Mouse (Mus musculus) kidney, adult 10 weeks (tissue): ENCODE results near the gene Gpatch2l. TPM values are rescaled to one million over a fixed set of nuclear protein-coding genes. Genes with fewer than 3 reads are reported as not detected.

Experiments
- polyA plus RNA-seq: library from polyadenylated mRNA; stranded (reverse); fragments of 350-450 nt; fragmentation: Illumina TruSeq; extraction: RNeasy Lipid Tissue Mini Kit (QIAGEN cat#74804); gene quantifications from one replicate; pipeline ENCODE4 v1.2.3, GENCODE M21; 2014; ENCODE audit warnings: low read depth, low replicate concordance

Gene Gpatch2l
- polyA plus RNA-seq: 11.7 TPM

GRCm38 (mm10) chr12:86241604-86242536 is at the start of gene Gpatch2l:
Gene Gpatch2l (plus strand): TSS chr12:86241858.

Other genes with a start within 250 kb of the Gpatch2l start
- 0.61 TPM for gene Tgfb3, start 162.8 kb upstream of the Gpatch2l start, polyA plus RNA-seq
- 8.5 TPM for gene Ift43, start 159.3 kb upstream of the Gpatch2l start, polyA plus RNA-seq
- 5.8 TPM for gene Esrrb, start 119.3 kb downstream of the Gpatch2l start, polyA plus RNA-seq